Mouse (Mus musculus) kidney, postnatal 4 days (tissue): ENCODE measurements around the gene Hpse.

Experiments
- DNase-seq, 2 experiments: peaks; one replicate each; pipeline ENCODE4 v3.0.0; 2021; ENCODE audit warnings: mixed read lengths in 2 of 2

Hpse gene

GRCm38 (mm10) chr5:100719235-100720088 is at the start of gene Hpse:
Gene Hpse, minus strand, starts transcription at chr5:100719716.
- DNase-seq, result peak; percentile 44 to 62

DNA sequence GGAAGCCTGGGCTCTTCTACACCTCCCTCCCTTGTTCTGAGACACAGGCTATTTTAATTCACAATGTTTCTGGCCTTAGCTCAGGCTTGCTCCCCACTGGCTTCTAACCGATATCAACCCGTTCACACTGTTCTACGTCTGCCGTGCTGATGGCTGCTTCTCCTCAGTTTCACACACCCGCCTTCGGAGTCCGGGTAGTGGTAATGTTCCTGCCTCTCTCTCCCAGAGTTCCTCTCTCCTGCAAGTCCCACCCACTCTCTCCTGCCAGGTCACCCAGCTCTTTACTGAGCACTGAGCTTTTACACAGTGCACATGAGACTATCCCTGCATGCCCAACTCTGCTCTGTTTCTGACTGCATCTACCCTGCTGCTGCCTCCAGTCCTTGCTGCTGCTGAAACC is 46.5 kb upstream of the Hpse start:
- no peak for DNase-seq

- no peak for DNase-seq
Observed at GRCm38 (mm10) chr5:100761736-100762135, 42.2 kb upstream of the Hpse start.

GRCm38 (mm10) chr5:100760049-100760663 is 40.6 kb upstream of the Hpse start:
- no peak for DNase-seq

DNA sequence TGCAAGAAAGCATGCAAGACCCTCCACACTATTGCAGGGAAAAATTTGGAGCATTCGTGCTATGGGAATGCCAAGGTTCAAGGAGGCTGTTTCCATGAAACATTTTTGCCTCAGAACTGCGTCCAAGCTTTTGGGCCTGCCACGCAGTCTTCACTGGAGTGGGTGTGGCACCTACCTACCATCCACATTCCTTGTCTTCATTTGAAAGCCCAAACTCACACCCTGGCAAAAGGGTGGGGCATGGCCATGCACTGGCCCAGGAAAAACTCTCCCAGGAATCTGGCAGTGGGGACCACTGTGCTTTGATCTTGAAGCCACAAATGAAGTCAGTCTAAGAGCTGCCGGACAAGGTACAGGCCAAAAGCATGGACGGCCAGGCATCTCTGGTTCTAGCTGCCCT is 38.6 kb upstream of the Hpse start:
- DNase-seq, result no peak

GRCm38 (mm10) chr5:100753407-100753806 is 33.9 kb upstream of the Hpse start:
- no peak for DNase-seq

GRCm38 (mm10) chr5:100751655-100752054 is 32.1 kb upstream of the Hpse start:
- DNase-seq, result no peak

DNA sequence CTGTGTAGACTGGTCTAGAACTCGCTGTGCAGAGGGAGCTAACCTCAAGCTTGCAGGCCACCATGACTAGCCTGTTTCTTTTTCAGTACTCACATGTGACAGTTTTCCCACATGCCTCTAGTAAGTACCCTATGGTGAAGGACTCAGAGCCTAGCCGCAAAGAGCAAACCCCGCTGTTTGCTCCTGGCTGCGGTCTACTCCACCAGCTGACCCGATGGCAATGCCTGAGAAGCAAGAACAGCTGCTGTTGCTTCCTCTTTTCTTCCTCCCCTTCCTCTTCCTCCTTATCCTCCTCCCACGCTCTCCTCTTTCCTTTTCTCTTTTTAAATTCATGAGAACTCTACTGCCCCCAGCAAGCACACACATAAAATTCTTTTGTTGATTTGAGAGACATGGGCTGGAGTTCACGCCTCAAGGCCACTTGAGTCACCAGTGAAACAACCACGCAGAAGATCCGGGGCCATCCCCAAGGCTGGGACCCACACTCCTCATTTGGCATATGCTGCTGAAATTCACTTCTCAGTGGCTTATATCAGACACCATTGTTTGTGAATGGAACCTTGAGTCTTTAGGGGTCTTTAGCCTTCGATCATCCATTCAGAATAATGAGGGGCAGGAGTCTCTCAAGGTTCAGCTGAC is 31.2 kb upstream of the Hpse start:
- no peak for DNase-seq

GRCm38 (mm10) chr5:100738802-100739201 is 19.3 kb upstream of the Hpse start:
- no peak for DNase-seq

- no peak for DNase-seq
Observed at GRCm38 (mm10) chr5:100736919-100737318, 17.4 kb upstream of the Hpse start.

- no peak for DNase-seq
Observed at GRCm38 (mm10) chr5:100734535-100734934, 15.0 kb upstream of the Hpse start.

DNA sequence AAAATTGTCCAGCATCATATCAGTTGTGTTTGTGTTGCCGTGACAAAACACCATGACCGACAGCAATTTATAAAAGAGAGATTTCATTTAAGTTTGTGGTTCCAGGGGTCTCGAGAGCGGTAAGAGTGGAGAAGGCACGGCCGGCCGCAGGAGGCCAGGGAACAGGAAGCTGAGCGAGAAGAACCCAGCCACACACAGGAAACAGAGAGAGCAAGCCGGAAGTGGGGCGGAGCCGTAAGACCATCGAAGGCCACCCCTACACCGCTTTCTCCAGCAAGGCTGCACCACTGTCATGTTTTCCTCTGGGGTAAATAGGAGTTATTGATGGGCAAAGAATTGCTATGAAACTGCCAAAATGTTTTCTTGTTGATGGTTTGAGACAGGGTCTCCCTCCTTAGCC is 9.2 kb upstream of the Hpse start:
- DNase-seq, result no peak

DNA sequence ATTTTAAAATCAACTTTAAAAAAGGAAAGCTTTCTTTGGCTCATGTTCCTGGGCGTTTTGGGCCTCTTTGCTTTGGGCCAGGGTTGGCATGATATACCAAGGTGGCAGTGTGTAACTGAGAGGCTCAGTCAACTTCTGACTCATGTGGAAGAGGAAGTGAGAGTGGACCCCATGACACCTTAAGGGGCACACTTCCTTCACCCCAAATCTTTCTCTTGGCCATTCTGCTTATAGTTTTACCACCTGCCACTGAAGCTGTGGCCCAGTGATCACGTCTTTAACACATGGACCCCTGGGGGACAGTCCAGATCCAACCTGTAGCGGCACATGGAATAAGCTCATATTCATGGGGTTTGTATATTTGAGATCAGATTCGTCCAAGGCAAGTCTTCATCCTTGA is 6.5 kb upstream of the Hpse start:
- no peak for DNase-seq

DNA sequence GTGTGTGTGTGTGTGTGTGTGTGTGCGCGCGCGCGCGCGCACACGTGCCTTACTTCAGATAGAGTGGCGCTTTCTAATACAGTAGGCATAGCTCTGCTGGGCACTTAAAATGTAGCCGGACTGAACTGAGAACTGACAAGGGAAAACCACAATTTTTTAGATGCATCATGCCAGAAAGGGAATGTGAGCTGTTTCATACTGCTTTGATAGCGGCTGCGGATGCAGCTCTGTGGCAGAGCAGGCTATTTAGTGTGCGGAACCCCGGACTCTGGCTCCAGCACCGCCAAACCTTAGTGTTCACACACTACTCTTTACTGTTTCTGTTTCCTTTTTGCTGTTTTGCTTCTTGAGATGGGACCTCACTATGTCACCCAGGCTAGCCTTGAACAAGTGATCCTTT is 2.8 kb downstream of the Hpse start:
- DNase-seq, result no peak

DNA sequence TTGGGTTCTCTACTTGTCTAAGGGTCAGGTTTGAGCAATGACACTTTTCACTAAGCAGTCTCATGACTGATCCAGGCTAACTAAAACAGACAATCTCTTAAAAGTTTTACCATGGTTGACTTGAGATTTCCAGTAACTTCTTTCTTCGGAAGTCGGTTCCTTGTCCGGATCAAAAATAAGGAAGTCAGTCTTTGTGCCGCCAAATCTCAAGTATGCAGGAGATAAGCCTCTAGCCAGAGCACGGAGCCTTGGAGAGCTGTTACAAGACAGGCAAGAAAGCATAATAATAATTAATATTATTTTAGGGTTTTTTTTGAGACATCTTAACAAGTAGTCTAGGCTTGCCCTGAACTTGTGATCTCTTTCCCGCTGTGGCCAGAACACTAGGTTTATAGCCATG is 8.3 kb downstream of the Hpse start:
- DNase-seq, result no peak

DNA sequence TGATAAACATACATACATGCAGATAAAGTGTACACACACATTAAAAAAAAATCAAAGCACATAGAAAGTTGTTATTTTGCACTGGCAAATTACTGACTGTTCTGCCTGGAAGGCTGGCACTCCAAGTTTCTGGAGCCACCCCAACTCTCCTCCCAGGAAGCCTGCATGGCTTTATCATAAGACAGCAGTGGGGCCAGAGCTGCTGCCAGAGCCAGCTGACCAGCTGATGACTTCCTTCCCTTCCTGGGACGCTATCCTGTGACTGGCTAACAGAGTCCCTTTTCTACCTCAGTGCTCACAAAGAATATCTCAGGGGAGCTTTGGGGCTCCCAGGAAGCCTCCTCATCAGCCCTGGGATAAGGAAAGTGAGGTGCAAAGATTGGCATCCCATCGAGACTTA is 9.5 kb downstream of the Hpse start:
- no peak for DNase-seq

DNA sequence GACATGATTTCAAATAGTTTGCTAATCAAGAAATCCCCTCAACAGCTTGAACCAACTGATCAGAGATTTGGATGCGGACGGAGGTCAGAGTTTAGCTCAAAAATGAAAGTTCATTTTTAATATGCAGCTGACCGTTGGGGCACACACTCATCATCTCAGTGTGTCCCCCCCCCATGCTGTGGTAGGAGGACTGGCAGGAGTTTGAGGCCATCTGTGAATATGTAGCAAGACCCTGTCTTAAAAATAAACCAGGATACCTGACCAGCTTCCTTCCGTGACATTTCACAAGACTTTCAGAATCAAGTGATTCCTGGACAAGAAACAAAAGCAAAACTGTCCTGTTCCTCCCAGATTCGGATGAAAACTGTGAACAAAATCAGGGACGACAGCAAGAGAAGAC is 10.5 kb downstream of the Hpse start:
- DNase-seq, result no peak

DNA sequence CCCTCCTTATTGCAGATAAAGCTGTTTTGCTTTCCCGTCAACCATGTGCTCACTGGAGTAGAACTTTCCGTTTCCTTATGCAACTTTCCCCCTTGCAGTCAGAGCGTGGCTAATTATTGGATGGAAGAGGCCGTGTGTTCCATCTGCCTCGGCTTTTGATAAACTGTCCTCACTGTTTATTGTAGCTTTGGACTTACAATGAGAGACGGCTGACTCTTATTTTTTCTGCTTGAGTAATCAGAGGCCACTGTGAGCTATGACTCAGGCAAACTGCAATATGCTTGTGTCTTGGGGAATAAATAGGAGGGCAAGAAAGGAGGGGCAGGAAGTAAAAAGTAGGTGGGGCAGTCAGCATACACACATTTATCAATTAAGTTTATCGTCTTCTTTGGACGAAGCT is 12.8 kb downstream of the Hpse start:
- no peak for DNase-seq

DNA sequence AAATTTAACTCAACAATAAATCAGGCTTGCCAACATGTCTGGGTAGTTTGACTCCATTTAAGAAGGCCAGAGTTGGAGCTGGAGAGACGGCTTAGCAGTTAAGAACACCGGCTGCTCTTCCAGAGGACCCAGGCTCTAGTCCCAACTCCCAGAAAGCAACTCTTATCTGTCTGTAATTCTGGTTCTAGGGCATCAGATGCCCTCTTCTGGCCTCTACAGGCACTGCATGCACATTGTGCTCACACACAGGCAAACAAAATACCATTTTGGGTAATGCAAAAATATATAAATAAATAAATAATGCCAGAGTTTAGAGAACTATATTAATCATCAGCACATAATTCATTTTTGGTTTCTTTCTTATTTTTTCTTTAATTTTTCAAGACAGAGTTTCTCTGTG is 15.2 kb downstream of the Hpse start:
- no peak for DNase-seq

DNA sequence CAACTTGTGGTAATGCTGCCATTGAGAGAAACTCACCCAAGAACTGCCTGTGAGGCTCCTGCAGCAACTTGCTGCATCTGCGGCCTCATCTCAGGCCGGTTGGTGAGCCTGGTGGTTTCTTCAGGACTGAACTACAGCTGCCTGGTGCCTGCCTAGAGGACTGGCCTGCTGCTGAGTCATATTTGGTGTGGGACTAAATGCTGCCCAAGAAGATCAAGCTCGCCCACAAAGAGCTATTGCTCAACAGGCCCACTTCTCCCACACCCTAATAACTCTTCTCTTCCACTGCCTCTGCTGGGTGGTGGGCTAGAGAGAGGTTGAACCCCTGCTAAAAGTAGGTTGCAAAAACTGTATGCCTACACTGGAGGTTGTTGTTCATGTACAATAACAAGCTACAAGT is 17.2 kb downstream of the Hpse start:
- DNase-seq, result no peak

GRCm38 (mm10) chr5:100700861-100701620 is 18.5 kb downstream of the Hpse start:
- DNase-seq, result no peak

DNA sequence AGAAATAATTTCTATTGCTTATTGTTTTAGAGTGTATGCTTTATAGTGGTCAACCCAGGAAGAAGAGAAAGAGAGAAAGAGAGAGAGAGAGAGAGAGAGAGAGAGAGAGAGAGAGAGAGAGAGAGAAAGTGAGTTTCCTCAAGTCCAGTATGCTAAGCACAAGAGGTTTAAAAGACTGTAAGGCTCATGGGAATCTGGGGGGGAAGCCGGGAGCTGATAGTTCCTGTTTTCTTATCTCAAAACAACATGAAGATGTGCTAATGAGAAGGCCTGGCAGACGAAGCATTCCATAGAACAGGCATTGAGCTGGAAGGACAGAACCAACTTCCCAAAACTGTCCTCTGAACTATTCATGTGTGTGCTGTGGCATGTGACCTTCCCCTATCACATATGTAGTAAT is 21.6 kb downstream of the Hpse start:
- no peak for DNase-seq

- no peak for DNase-seq
Observed at GRCm38 (mm10) chr5:100697398-100697797, 22.1 kb downstream of the Hpse start.
